Mouse (Mus musculus) hindbrain, embryonic 13.5 days (tissue): ENCODE results near the gene Gpr142. TPM values are rescaled to one million over a fixed set of nuclear protein-coding genes. Genes with fewer than 3 reads are reported as not detected.

ENCODE experiments used
- ATAC-seq: fragments of 200-750 bp; cut with Nextera tagmentation; 2 replicates; pipeline ENCODE4 v1.8.0; 2017; ENCODE audit warnings: moderate TSS enrichment; ENCODE audit not compliant: low FRiP score
- H3K27ac ChIP-seq: fragments of 300-500 bp; sonication (generic); 2 replicates; pipeline ENCODE4 v1.5.1; 2015; ENCODE audit warnings: inconsistent platforms, mild to moderate bottlenecking, moderate library complexity
- H3K27me3 ChIP-seq: fragments of 300-500 bp; sonication (generic); 2 replicates; pipeline ENCODE4 v1.6.1; 2015; ENCODE audit warnings: mild to moderate bottlenecking, inconsistent platforms
- H3K36me3 ChIP-seq: fragments of 300-500 bp; sonication (generic); 2 replicates; pipeline ENCODE4 v1.6.1; 2015; ENCODE audit warnings: mild to moderate bottlenecking, inconsistent platforms
- H3K4me1 ChIP-seq: fragments of 300-500 bp; sonication (generic); replicated peaks from 2 replicates; pipeline ENCODE4 v1.6.1; 2015; ENCODE audit warnings: inconsistent platforms
- H3K4me2 ChIP-seq: fragments of 300-500 bp; sonication (generic); 2 replicates; pipeline ENCODE4 v1.6.1; 2015; ENCODE audit warnings: inconsistent platforms, mild to moderate bottlenecking, moderate library complexity
- H3K4me3 ChIP-seq: fragments of 300-500 bp; sonication (generic); 2 replicates; pipeline ENCODE4 v1.5.1; 2015; ENCODE audit warnings: mild to moderate bottlenecking, inconsistent platforms
- H3K9ac ChIP-seq: fragments of 300-500 bp; sonication (generic); 2 replicates; pipeline ENCODE4 v1.6.1; 2015; ENCODE audit warnings: mild to moderate bottlenecking, inconsistent platforms
- H3K9me3 ChIP-seq: fragments of 300-500 bp; sonication (generic); 2 replicates; pipeline ENCODE4 v1.6.1; 2016; ENCODE audit warnings: inconsistent platforms
- WGBS: fragments of 180-500 bp; shearing (Covaris S2); methylation state at CpG from one replicate; pipeline ENCODE4 v1.1.7; 2015; 5-methylcytosine and 5-hydroxymethylcytosine counted together
- polyA plus RNA-seq: library from polyadenylated mRNA; unstranded; fragments of >200 nt; fragmentation: Nextera tagmentation; extraction: Ambion mirVana; gene quantifications from 2 replicates; pipeline ENCODE4 v1.2.1, GENCODE M21; 2015

Gene Gpr142
- polyA plus RNA-seq, 1 experiment from 2014 or later, result not detected

- H3K9ac ChIP-seq, result no peak overlapping the region
- peaks cover 4% of the 10 kb centered on the region; the same call in 1 of the 2 replicates for H3K27me3 ChIP-seq
- no peak overlapping the region for H3K4me3 ChIP-seq
- no peak overlapping the region; the same call in 1 of the 2 replicates for H3K4me2 ChIP-seq
- no peaks in the 10 kb centered on the region for H3K9me3 ChIP-seq
- no peaks in the 10 kb centered on the region for H3K36me3 ChIP-seq
- H3K27ac ChIP-seq, result peak overlapping the region; percentile 59
- 44% methylated on average over 12 of the region's 12 CpGs for WGBS
- no peak for ATAC-seq
- peaks cover 32% of the 10 kb centered on the region for H3K4me1 ChIP-seq
Observed at GRCm38 (mm10) chr11:114822727-114823126, 24.0 kb downstream of the Gpr142 start.

- 1% methylated on average over 11 of the region's 11 CpGs for WGBS
- H3K4me1 ChIP-seq, result peaks cover 32% of the 10 kb centered on the region
- H3K4me3 ChIP-seq, result no peak overlapping the region
- peaks cover 4% of the 10 kb centered on the region; the same call in 1 of the 2 replicates for H3K27me3 ChIP-seq
- no peak overlapping the region for H3K9ac ChIP-seq
- no peak overlapping the region; the same call in 1 of the 2 replicates for H3K4me2 ChIP-seq
- ATAC-seq, result 0 out of 2 replicates have a peak, but pooled peaks have one; percentile 28
- peak overlapping the region; percentile 59 for H3K27ac ChIP-seq
- no peaks in the 10 kb centered on the region for H3K36me3 ChIP-seq
- H3K9me3 ChIP-seq, result no peaks in the 10 kb centered on the region
Observed at GRCm38 (mm10) chr11:114823199-114823725, 24.5 kb downstream of the Gpr142 start.

- ATAC-seq, result no peak
- WGBS, result 63% methylated on average over 5 of the region's 5 CpGs
- no peak overlapping the region for H3K27ac ChIP-seq
Observed at GRCm38 (mm10) chr11:114826686-114827085, 28.0 kb downstream of the Gpr142 start.

GRCm38 (mm10) chr11:114829499-114830432, 31.0 kb downstream of the Gpr142 start:
- WGBS, result 11% methylated on average over 24 of the region's 24 CpGs
- 0 out of 2 replicates have a peak, but pooled peaks cover 4% of the 10 kb centered on the region for H3K27me3 ChIP-seq
- H3K4me3 ChIP-seq, result peak overlapping the region; percentile 17; the same call in 1 of the 2 replicates
- H3K27ac ChIP-seq, result 0 out of 2 replicates have a peak overlapping the region, but pooled peaks have one; percentile 30
- peaks cover 13% of the 10 kb centered on the region for H3K4me1 ChIP-seq
- peak overlapping the region; percentile 52 for H3K4me2 ChIP-seq
- H3K9me3 ChIP-seq, result no peaks in the 10 kb centered on the region
- H3K36me3 ChIP-seq, result no peaks in the 10 kb centered on the region
- ATAC-seq, result peak; percentile 24
- H3K9ac ChIP-seq, result peak overlapping the region; percentile 64

More at GRCm38 (mm10) chr11:114826686-114827085, 28.0 kb downstream of the Gpr142 start:
- H3K4me3 ChIP-seq, result no peak overlapping the region
- peaks cover 4% of the 10 kb centered on the region; the same call in 1 of the 2 replicates for H3K27me3 ChIP-seq
- H3K9ac ChIP-seq, result no peak overlapping the region
- H3K9me3 ChIP-seq, result no peaks in the 10 kb centered on the region
- no peak overlapping the region for H3K4me2 ChIP-seq
- H3K36me3 ChIP-seq, result no peaks in the 10 kb centered on the region
- peaks cover 33% of the 10 kb centered on the region for H3K4me1 ChIP-seq

- H3K4me1 ChIP-seq, result peaks cover 13% of the 10 kb centered on the region
- no peak overlapping the region for H3K9ac ChIP-seq
- no peak for ATAC-seq
- no peak overlapping the region for H3K27ac ChIP-seq
- WGBS, result 18% methylated on average over 8 of the region's 8 CpGs
- H3K36me3 ChIP-seq, result no peaks in the 10 kb centered on the region
- H3K4me3 ChIP-seq, result 0 out of 2 replicates have a peak overlapping the region, but pooled peaks have one; percentile 17
- 0 out of 2 replicates have a peak, but pooled peaks cover under 1% of the 10 kb centered on the region for H3K27me3 ChIP-seq
- no peaks in the 10 kb centered on the region for H3K9me3 ChIP-seq
- H3K4me2 ChIP-seq, result peak overlapping the region; percentile 52
Observed at GRCm38 (mm10) chr11:114830433-114830773, 31.7 kb downstream of the Gpr142 start.

GRCm38 (mm10) chr11:114833166-114833565, 34.4 kb downstream of the Gpr142 start:
- H3K27ac ChIP-seq, result no peak overlapping the region
- H3K27me3 ChIP-seq, result no peaks in the 10 kb centered on the region
- H3K9ac ChIP-seq, result no peak overlapping the region
- no peak overlapping the region for H3K4me2 ChIP-seq
- WGBS, result 71% methylated on average over 5 of the region's 5 CpGs
- no peaks in the 10 kb centered on the region for H3K36me3 ChIP-seq
- peaks cover 13% of the 10 kb centered on the region for H3K4me1 ChIP-seq
- no peak for ATAC-seq
- H3K4me3 ChIP-seq, result no peak overlapping the region
- H3K9me3 ChIP-seq, result no peaks in the 10 kb centered on the region

GRCm38 (mm10) chr11:114843818-114844463, 45.2 kb downstream of the Gpr142 start:
- H3K27ac ChIP-seq, result peak overlapping the region; percentile 12; the same call in 1 of the 2 replicates
- no peak overlapping the region for H3K4me2 ChIP-seq
- no peak for ATAC-seq
- peaks cover 12% of the 10 kb centered on the region for H3K27me3 ChIP-seq
- WGBS, result 14% methylated on average over 8 of the region's 8 CpGs
- H3K4me1 ChIP-seq, result peaks cover 16% of the 10 kb centered on the region
- no peaks in the 10 kb centered on the region for H3K36me3 ChIP-seq
- H3K4me3 ChIP-seq, result no peak overlapping the region
- no peak overlapping the region for H3K9ac ChIP-seq
- 0 out of 2 replicates have a peak, but pooled peaks cover 6% of the 10 kb centered on the region for H3K9me3 ChIP-seq

GRCm38 (mm10) chr11:114844464-114845220, 45.9 kb downstream of the Gpr142 start:
- peak overlapping the region; percentile 12; the same call in 1 of the 2 replicates for H3K27ac ChIP-seq
- no peak overlapping the region for H3K4me2 ChIP-seq
- peaks cover 19% of the 10 kb centered on the region for H3K27me3 ChIP-seq
- ATAC-seq, result no peak
- peaks cover 20% of the 10 kb centered on the region for H3K4me1 ChIP-seq
- no peaks in the 10 kb centered on the region for H3K36me3 ChIP-seq
- no peak overlapping the region for H3K9ac ChIP-seq
- 0 out of 2 replicates have a peak, but pooled peaks cover 6% of the 10 kb centered on the region for H3K9me3 ChIP-seq
- 78% methylated on average over 7 of the region's 7 CpGs for WGBS
- no peak overlapping the region for H3K4me3 ChIP-seq

GRCm38 (mm10) chr11:114846336-114846735, 47.6 kb downstream of the Gpr142 start:
- WGBS, result 76% methylated on average over 4 of the region's 4 CpGs
- H3K27ac ChIP-seq, result no peak overlapping the region

GRCm38 (mm10) chr11:114847008-114847407, 48.3 kb downstream of the Gpr142 start:
- 87% methylated on average over 5 of the region's 5 CpGs for WGBS
- no peak for ATAC-seq
- Histone ChIP-seq H3K9me3 (no peaks in the 10 kb centered on the region), H3K27ac (no peak overlapping the region), H3K4me3 (no peak overlapping the region), H3K36me3 (no peaks in the 10 kb centered on the region), H3K27me3 (peaks cover 43% of the 10 kb centered on the region), H3K9ac (no peak overlapping the region), H3K4me2 (no peak overlapping the region), H3K4me1 (peaks cover 43% of the 10 kb centered on the region)

More at GRCm38 (mm10) chr11:114846336-114846735, 47.6 kb downstream of the Gpr142 start:
- H3K9me3 ChIP-seq, result 0 out of 2 replicates have a peak, but pooled peaks cover 5% of the 10 kb centered on the region
- no peaks in the 10 kb centered on the region for H3K36me3 ChIP-seq
- H3K4me3 ChIP-seq, result no peak overlapping the region
- H3K27me3 ChIP-seq, result peaks cover 36% of the 10 kb centered on the region
- ATAC-seq, result no peak
- H3K4me2 ChIP-seq, result no peak overlapping the region
- H3K9ac ChIP-seq, result no peak overlapping the region
- peaks cover 37% of the 10 kb centered on the region for H3K4me1 ChIP-seq

GRCm38 (mm10) chr11:114849572-114849971, 50.8 kb downstream of the Gpr142 start:
- Histone ChIP-seq H3K9me3 (no peaks in the 10 kb centered on the region), H3K4me2 (no peak overlapping the region), H3K27ac (no peak overlapping the region), H3K36me3 (no peaks in the 10 kb centered on the region), H3K4me3 (no peak overlapping the region), H3K4me1 (peaks cover 47% of the 10 kb centered on the region), H3K9ac (no peak overlapping the region), H3K27me3 (peaks cover 68% of the 10 kb centered on the region)
- 10% methylated on average over 2 of the region's 2 CpGs for WGBS
- ATAC-seq, result no peak
